Mouse (Mus musculus): ENCODE measurements around the gene Aff1.

Gene Aff1

DNA sequence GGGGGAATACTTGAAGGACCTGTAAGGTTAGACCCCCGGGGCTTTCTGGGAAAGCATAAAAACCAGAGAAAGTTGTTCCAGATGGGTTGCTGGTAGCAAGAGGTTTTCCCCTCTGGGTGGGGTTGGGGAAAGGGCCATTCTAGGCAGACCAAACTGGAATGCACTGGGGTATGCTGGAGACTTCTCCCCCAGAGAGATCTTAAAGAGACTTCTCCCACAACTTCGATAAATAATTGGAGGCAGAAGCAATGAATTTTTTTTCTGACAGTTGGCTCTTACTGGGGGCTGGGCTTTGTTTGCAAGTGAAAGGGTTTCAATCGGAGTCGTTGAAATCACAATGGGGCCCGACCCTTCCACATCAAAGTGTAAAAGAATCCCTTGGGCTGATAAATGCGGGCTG, 32.2 kb downstream of the Aff1 start:
- intact Hi-C loops (cut with DNase I), result no loop called here

DNA sequence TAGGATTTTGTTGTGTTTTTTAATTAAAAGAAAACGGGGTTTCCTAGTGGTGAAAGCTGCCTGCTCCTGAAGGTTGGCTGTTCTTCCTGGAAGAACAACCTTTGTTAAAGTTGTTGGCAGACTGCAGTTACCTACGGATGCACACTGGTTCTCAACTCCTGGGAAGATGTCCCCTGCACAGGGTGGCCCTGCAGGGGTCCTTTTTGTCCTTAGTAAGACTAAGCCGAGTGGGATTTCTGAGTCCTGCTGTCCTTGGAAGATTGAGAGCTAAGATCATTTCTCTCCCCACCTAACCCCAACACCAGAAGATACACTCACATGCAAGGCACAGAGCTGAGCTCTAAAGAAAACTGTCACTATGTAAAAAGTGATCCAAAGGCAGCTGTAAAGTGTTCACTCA, 32.6 kb downstream of the Aff1 start:
- intact Hi-C loops (cut with DNase I), result no loop called here

DNA sequence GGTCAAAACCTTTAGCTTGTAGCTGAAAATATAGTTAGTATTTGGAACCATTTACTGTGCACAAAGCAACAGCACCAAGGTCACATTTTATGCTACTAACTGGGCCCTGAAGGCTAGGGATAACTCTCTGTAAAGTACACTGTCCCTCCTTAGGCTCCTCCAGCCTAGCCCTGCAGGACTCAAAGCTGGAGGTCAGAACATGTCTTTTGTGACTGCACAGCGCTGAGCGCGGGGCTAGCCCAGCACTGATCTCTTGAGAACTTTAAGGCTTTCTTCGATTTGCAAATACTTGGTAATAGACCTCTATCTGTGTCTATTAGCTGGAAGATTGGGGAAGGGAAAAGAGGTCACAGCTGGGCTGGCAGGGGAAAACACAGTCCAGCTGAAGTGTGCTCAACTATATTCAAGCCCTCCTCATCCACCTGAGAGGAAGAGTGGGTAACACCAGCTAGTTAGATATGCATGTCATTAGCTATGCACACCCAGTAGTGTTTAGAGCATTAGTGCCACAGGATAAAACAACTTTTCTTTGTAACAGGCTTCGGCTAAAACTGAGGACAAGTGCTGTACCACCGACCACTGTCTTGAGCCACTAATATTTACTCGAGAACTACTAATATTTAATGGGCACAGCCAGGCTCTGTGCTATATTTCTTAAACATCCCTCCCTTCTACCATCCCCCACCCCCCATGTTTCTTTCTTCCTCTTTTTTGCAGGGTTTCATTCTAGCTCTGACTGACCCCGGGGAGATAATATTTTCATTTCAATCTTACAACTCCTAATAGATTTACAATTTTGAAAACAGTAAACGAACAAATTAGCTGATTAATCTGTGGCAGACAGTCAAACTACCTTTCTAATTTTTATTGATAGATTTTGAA, 33.3 kb downstream of the Aff1 start:
- intact Hi-C loops (cut with DNase I), result no loop called here

DNA sequence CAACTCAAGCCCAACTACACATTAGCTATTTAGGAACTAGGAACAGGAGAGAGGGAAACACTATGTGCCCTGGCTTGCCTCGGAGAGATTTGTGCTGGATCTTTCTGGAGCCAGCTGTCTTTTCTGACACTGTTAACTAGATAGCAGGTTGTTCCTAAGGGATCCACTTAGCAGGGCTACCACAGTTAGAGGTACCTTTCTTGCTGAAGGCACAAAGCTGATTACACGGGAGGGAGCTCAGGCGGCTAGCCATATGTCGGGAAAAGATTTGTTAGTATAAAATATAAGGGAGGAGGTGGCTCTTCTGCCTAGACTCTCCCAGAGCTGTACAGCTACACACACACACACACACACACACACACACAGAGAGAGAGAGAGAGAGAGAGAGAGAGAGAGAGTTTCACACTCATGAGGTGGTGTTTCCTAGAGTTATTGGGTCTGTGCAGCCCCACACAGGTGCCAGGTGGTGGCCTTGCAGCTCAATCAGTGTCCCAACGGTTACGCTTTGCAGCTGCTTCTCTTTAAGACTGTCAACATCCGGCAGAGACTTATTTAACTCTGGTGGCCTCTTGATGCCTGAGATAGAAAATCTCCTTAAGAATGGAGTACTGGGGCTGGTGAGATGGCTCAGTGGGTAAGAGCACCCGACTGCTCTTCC, 34.2 kb downstream of the Aff1 start:
- intact Hi-C loops (cut with DNase I), result no loop called here

DNA sequence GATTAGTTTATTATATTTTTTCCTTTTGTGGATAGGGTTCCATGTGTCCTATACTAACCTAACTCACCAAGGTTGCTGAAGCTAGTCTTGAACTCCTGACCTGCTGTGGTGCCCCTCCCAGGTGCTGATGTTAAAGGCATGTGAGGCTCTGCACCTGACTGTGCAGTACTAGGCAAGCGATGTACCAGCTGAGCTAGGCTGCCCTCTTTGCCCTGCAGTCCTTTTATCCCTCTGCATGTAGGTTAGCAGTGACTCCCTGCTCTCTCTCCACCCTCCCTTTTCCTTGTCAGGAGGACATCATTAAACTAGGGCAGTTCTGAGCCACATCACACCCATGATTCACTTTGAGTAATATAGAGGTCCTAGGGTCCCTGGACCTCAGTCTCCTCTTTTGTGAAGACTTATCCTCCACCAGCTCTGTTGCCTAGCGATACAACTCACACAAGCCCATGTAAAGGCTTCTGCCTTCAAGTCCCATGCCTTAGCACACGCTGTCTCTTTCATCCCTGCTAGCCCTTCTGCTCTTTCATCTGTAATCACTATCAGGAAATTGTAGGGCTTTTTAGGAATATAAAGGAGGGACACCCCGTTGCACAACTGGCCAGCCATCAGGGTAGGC, 35.7 kb downstream of the Aff1 start:
- intact Hi-C loops (cut with DNase I), result no loop called here

DNA sequence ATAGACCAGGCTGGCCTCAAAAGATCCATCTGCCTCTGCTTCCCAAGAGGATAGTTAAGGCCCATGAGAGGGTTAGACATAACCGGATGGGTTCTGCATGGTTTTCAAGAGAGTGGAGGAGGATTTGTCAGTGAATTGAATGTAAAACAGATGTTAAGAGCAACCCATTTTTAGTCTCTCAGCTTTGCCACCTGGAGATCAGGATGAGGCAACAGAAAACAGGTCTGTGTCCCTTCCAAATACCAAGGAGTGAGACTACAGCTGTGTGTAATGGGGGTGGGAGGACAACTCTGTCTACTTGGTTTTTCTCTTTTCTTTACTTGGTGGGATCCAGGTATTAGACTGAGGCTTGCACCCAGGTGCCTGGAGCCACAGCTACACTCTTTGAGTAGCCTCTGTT, 37.1 kb downstream of the Aff1 start:
- intact Hi-C loops (cut with DNase I), result no loop called here

DNA sequence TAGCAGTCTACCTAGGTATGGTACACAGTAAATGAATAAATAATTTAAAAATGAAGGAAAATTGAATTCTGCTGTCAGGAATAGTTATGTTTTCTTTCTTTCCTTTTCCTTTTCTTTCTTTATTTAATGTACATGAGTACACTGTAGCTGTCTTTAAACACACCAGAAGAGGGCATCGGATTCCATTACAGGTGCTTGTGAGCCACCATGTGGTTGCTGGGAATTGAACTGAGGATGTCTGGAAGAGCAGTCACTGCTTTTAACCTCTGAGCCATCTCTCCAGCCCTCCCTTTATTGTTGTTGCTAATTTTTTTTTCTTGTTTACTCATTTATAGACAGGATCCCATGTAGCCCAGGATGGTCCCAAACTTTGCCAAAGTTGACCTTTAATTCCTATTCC, 38.0 kb downstream of the Aff1 start:
- intact Hi-C loops (cut with DNase I), result loop anchor here (5.0 kb wide), 1 partner anchor 33 kb away; no protein-coding TSS in a partner anchor

DNA sequence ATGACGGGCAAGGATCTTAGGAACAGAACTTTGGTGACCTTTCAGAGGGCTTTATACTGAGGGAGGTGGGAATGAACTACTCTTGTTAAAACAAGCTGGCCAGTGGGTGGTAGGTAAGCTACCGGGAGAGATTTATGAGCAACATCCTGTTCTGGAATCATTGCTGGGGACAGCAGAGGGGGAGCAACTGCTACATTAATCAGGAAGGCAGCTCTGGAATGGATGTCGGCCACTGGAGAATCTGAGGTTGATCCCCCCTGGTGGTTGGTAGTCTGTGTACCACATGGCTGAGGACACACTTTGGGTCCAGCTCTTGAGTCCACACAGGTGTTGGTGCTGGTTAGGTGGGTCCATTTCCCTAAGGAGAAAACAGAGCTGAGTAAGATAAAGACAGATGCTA, 38.6 kb downstream of the Aff1 start:
- intact Hi-C loops (cut with DNase I), result loop anchor here (5.0 kb wide), 1 partner anchor 33 kb away; no protein-coding TSS in a partner anchor

DNA sequence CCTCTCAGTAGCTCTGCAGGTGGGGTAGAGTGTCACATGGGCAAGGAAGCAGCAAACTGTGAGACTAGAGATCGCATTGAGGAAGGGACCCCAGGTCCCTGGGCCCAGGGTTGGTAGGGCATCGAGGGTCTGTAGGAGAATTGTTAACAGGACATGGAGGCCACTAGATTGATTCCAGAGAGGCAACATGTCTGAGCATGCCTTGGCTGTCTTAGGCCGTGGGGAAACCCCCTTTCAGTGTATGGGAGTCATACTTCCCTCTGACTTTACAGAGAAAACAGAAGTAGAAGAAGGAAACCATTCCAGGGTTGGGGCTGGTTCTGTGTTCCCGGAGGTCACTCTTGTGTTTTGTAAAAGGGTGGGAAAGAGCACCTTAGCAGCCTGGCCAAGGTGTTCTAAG, 40.4 kb downstream of the Aff1 start:
- intact Hi-C loops (cut with DNase I), result loop anchor here (5.0 kb wide), 1 partner anchor 35 kb away; no protein-coding TSS in a partner anchor

DNA sequence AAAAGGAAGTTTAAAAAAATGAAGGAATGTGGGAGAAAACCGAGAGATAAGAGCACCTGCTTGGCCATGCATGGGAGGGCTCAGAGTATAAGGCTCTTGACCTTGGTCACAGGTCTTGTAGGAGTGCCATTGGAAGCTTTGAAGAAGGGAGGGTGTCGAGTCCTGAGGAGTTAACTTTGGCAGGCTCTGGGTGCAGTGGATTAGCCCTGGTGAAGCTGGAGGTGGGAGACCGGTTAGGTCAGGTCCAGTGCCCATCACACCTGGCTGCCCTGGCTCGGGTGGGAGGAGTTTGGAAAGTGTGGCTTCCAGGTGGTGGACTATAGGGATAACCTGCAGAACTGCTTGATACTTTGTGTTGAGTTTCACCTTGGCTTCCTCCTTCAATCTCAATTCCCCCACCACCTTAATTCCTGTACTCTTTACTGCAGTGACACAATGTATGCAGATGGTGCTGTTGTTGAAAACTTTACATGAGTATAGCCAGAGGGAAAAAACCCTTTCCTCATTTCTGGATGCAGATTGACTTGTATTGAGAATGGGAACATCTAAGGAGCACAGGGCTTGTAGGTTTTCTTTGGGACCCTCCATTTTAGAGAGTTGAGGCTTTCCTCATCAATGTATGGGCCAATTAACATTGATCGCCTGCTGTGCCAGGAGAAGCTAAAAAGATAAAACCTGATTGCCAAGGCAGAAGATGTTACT, 43.4 kb downstream of the Aff1 start:
- intact Hi-C loops (cut with DNase I), result no loop called here

DNA sequence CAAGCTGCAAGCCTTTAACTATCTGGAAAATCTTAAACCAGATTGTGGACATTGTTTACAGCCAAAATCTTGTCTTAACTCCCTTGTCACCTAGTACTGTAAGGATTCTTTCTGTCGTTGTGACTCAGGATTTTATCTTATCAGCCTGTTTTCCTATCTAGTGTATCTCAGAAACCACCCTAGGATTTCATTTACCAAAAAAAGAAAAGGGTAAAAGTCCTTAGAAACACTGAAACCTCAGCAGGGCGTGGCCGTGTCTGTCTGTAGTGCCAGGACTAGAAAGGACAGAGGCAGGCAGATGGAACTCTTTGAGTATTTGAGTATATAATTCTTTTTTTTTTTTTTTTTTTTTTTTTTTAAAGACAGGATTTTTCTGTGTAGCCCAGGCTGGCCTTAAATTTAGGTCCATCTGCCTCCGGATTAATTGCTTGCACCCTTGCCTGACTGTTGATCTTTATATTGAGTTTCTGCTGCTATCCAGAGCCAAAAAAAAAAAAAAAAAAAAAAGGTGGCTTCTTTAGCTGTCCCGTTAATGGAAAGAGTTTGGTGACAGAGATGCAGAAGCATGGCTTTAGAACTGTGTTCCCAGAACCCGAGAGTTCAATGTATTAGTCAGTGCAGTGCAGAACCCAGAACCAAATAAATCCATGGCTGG, 44.5 kb downstream of the Aff1 start:
- intact Hi-C loops (cut with DNase I), result no loop called here

DNA sequence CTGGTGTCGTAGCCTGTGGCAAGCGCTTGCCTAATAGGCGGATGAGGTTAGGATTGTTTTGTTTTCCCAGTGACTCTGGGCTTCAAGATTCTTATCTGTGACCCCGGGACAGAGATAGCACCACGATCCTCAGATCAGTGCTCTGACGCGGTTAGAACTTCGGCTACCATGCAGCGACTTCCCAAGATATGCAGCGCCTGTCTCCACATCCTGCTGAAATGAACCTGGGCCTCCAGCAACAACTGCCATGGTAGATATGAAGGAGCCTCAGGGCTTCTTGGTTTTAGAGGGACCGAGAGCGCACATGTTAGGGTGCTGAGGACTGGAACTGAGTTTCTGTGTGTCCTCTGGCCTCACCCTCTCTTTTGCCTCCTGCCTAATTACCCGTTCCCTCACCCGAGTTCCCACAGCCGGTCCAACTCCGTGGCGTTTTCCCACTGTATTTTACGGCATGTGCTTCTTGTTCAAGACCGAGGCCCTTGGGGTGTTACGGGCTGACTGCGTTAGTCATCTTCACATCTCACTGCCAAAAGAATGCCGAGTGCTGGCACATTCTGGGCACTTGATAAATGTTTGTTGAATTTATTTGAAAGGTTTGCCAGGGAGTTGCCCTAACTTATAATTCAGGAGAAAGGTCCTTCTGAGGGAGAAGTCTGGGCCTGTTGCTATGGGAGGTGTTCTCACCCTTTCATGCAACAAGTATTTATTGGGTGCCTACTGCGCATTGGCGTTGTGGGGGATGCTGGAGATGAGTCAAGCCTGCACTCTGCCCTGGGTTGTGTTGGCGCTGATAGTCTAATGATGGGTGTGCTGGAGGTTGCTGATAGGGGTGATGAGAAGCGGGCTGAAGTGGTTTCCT, 45.3 kb downstream of the Aff1 start:
- intact Hi-C loops (cut with DNase I), result no loop called here

DNA sequence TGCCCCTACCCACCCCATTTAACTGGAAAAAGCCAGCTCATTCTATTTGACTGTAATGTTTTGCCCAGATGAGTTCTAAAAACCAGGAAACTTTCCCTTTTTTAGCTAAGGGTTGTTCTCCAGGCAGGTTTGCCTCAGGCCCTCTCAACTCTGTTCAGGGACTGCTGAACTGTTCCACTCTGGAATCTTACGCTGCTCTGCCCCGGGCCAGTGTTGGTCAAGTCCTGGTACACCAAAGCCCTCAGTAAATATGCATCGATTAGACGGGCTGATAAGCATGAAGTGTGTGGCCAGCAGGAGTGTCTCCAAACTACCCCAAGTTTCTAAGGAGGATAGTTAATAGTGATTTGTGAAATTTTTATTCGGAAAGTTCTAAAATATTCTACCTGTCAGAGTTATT, 46.3 kb downstream of the Aff1 start:
- intact Hi-C loops (cut with DNase I), result no loop called here

DNA sequence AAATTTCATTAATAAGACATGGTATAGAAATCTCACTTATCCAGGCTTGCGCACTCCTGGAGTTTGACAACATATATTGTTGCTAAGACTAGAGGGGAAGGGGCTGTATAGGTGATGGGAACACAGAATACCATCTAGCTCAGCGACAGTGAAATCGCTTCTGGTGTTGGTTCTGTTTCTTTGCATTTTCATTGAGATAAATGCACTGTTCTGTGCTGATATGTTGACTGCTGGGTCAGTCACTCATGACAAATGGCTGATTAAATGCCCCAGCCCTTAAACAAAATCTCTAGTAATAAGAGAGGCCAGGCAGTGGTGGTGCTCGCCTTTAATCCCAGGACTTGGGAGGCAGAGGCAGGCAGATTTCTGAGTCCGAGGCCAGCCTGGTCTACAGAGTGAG, 47.0 kb downstream of the Aff1 start:
- intact Hi-C loops (cut with DNase I), result no loop called here

DNA sequence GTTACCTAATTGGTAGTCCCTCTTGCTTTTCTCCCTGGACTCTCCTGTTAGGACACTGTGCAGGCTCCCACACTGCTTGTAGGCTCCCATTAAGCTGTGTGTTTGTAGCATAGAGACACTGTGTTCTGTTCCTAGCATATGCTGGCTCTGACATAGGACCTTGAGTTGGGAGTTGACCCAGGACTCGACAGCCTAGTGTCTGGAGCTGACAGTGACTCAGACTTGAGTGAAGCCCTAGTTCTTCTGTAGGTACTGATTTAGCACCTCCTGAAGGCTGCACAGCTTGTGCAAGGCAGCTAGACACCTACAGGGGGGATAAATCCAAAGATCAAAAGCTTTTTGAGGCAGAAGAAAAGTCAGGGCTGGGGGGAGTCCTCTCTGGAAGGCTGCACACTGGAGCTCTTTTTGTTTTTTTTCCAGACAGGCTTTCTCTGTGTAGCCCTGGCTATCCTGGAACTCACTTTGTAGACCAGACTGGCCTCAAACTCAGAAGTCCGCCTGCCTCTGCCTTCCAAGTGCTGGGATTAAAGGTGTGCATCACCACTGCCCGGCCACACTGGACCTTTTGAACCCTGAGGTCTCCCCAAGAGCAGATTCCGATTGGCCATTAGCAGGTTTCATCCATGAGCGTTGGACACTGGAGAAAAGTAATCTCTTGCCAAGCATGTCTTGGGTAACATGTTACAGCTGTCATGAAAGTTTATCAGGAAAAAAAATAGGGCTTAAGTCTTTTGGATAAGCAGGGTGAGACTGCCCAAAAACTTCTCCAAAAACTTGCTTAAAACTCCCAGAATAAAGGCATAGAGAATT, 48.1 kb downstream of the Aff1 start:
- intact Hi-C loops (cut with DNase I), result no loop called here

DNA sequence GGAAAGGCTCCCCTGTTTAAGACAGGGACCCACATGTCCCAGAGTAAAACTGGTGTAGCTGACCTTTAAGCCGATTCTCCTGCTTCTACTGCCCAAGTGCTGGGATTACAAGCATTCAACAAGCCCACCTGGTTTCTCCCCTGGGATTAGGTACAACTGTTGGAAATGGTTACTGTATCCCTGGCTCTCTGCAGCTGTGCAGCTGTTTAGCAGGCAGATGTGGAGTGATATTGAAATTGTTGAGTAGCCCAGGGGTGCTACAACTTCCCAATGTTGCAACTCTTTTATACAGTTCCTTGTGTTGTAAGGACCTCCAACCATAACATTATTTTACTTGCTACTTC, 48.7 kb downstream of the Aff1 start:
- intact Hi-C loops (cut with DNase I), result no loop called here

DNA sequence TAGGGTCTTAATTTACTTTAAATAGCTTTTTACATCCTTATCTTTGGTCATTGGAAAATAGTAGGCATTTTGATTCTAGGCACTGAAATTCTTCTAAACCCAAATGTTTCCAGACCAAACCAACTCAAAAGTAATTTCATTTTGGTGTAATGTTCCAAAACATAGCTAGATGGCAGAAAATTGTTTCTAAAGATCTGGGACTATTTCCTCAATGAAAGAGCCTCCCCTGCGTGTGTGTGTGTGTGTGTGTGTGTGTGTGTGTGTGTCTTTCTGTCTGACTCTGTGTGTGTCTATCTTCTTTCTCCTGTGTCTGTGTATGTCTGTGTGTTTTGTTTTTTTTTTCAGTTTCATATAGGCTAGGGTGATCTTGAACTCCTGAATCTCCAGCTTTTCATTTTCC, 49.3 kb downstream of the Aff1 start:
- intact Hi-C loops (cut with DNase I), result no loop called here

DNA sequence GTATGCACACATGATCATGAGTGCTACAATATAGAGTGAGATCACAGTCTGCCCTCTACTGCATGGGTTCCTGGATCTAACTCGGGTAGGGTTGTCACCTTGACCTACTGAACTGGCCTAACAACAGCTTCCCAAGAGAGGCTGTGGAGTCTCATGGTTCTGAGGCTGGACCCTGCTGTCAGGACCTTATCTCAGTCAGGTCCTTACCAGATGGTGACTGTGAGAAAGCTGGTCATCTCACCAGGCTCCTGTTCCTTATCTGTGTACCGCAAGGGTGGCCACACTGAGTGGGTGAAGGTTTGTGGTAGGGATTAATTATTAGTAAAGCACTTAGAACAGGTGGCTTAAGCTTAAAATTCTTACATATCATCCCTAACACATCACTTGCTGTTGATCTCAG, 49.8 kb downstream of the Aff1 start:
- intact Hi-C loops (cut with DNase I), result no loop called here

DNA sequence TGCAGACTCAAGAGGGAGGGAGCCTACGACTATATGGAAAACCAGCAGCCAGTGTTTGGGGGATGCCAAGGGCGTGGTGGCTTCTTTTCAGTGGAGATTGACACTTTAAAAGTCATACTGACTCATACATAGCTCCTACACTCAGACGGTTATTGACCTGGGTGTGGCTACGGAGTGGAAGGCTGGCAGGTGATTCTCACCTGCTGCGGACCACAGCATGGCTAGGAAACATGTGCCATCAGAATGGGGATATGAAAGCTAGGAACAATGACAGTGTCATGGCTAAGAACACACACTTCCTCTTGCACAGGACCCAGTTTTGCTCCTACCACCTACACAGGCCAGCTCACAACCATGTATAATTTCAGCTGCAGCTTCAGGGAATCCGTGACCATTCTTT, 52.4 kb downstream of the Aff1 start:
- intact Hi-C loops (cut with DNase I), result no loop called here
